Mouse (Mus musculus) layer of hippocampus, postnatal 36 days (tissue): ENCODE data around the gene Spred1. TPM values are rescaled to one million over a fixed set of nuclear protein-coding genes. Genes with fewer than 3 reads are reported as not detected.
A peak's percentile ranks its signal among the peaks of the same experiment; 100 is the strongest.
"Not testable (repeated sequence)": the region's sequence is repeated elsewhere in the genome, so short reads cannot be mapped to it uniquely, and the experiment has no call there.

Source experiments
- DNase-seq, 2 experiments: peaks; one replicate each; pipeline ENCODE4 v3.0.0; 2022
- total RNA-seq, 2 experiments: library from RNA; stranded (reverse); gene quantifications; 2 replicates each; pipeline ENCODE4 v1.2.3; 2021

Spred1 gene
- total RNA-seq, 2 experiments from 2014 or later, result 112 to 114 TPM

DNA sequence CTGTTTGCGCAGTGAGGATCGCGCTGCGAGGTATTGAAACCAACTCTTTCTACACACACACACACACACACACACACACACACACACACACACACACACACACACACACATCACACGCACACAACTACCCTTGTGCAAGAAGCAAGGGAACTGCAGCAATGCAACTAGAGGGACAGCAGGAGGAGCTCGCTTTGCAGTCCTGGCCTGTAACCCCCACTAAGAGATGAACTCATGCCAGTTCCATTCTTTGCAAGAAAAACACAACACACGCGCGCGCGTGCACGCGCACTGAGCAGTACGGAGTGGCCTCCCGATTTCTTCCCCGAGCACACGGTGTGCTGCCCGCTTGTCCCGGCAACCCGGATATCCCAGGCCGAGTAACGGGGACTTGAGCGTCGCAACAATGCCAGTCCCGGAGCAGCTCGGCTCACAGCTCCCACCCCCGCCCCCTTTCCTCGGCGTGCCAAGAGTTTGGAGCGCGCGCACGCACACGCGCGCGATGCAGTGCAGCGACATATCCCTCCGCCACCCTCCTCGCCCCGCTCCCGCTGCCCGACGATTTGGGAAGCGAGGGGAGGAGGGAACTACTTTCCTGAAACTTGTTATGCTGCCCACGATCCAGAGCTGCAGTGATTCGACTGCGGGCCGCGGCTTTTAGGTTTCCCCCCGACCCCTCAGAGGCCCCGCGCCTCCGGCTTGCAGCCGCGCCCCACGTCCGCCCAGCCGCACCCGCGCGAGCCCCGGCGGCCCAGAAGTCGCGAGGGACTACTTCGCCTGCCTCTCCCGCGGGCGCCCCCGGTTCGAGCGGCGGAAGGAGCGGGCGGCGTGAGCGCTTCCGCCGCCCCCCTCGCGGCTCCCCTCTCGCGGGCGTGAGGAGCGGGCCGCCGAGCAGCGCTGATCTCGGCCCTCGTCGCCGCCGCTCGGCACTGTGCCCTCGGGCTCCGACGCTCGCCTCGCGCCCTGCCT is 645 bp upstream of the Spred1 start:
- DNase-seq, result peak; percentile 91

DNA sequence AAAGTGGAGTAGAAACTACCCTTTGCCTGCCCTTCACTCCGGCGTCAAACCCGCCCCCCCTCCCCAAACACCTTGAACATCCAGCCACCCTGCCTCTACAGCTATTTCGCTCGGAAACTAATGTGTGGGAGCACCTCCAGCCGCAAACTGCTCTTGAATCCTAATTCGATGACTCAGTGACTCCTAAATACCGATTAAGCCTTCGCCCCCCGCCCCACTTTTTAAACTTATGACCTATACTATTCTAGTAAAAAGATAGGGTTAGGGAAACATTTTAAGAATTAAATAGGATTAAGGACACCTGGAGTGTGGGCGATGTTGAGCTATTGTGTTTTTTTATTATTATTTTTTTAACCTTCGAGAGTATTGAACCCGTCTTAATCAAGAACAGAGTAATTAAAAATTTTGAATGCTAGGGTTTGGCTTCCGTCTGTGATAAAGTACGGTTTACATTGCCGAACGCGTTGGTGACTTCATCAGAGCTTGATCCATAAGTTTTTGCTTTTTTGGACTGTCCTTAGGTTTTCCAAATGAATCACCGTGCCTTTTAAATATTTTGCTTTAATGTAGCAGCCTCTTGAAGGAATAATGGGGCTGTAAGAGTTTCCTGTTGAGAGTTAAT is 921 bp downstream of the Spred1 start:
- DNase-seq, result no peak

DNA sequence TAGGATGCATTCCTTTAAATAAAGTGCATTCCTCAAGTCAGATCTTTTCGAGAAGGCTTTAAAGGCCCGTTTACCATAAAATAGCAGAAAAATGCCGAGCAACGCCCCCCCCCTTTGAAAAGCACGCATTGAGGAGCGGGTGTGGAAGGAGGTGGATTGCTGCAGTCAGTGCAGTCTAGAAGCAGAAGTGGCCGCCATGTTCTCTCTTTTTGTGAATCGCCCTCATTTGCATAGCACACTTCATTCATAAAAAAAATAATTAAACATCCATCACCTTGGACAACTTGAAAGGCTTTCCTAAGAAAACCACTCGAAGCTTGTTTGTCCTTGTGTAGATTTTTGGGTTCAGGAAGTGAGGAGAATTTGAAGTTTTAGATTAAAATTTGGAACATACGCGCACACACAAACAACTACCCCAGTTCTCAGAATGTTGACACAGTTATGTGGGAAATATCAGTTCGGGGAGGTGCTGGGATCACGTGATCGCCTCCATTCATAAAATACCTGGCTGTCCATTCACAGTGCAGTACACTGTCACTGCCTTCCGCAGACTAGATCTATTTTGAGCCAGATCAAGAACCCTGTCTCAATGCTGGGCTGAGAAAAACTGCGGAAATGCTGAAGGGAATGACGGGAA is 1.6 kb downstream of the Spred1 start:
- peak in 1 of 2 experiments; percentile 24 for DNase-seq

DNA sequence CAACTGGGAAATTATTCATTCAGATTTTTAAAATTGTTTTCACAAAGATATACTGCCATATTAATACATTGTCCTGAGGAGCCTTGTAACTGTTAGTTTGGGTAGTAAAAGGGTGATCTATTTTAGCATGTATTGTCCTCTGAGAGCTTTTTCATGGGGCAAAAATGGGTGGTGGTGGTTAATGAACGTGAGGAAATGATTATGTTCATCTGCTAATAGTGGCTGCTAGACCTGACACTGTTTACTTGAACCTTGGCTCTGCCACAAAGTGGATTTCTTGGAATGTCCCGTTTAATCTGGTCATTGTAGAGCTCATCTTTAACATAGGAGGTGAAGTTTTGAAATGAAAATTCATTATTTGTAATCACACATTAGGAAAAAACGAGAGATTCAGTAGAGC is 2.5 kb downstream of the Spred1 start:
- no peak for DNase-seq

DNA sequence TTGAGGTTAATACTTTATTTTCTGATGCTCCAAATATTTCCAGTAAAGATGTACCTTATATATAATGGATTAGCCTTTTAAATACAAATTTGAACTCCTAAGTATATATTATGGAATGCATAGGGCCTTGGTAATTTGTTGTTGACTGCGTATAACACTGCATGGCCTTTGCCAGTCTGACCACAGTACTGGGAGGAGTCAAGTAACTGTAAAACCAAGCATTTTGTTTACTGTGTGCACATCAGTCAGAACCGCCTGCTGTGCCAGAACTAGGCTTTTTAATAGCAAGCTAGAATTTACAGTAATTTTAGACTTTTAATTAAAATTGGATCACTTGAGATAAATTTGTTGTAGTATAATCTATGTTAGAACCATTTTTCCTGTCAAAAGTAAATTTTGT is 3.7 kb downstream of the Spred1 start:
- no peak for DNase-seq

DNA sequence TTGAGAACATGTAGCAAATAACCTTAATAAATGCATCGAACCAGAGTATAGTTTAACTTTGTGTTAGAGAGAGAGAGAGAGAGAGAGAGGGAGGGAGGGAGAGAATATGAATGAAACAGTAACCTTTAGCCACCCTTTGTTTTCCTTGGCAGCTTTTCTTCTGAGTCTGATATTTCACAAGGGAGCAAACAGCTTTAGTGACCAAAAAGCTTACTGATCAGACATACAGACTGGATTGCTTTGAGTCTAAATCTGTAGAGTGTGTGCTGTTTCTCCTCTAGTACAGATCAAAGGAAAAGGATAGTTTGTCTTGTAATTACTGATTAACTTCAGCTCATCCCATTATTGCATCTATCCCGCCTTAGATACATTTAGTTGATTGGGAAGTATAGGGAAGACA is 8.0 kb downstream of the Spred1 start:
- DNase-seq, result no peak

DNA sequence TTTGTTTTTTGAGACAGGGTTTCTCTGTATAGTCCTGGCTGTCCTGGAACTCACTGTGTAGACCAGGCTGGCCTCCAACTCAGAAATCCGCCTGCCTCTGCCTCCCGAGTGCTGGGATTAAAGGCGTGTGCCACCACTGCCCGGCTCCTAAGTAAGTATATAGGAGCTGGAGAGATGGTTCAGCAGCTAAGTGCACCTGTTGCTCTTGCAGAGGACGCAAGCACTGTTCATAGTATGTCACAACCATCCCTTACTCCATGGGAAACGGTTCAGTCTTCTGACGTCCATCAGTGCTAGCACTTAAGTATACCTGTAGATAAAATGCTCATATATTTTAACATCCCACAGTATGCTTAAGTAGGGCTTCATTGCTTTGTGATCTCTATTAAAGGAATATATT is 9.9 kb downstream of the Spred1 start:
- not testable (repeated sequence) for DNase-seq

DNA sequence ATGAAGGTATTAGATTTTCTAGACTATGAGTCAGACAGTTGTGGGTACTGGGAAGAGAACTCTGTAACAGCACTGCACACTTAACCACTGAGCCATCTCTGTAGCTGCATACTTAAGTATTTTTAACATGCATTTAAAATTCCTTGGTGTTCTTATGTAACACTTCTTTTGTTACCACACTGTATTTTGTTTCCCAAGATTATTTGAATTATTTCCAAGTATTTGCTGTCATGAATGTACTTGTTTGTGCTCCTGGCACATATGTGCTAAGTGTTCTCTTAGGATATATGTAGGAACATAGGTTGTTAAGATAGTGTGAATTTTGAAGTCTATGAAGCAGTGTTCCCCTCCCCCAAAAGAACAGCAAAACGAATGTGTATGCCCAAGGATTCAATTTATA is 10.7 kb downstream of the Spred1 start:
- no peak for DNase-seq

DNA sequence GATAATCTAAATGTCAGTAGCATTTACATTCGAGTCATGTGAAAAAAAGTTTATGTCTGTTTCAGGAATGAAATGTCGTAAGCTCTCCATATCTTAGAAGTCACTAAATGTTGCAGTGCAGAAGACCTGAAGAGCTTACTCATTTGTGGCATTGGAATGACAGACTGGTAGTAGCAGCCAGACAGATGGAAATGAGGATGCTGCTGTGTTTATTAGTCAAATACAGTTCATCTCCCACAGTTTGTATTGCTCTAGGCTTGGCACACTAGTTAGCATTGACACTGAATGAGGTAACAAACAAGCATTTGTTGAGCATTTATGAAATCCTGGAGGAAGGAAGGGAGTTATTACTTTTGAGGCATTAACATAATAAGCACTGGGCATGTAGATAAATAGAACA is 12.4 kb downstream of the Spred1 start:
- no peak for DNase-seq

DNA sequence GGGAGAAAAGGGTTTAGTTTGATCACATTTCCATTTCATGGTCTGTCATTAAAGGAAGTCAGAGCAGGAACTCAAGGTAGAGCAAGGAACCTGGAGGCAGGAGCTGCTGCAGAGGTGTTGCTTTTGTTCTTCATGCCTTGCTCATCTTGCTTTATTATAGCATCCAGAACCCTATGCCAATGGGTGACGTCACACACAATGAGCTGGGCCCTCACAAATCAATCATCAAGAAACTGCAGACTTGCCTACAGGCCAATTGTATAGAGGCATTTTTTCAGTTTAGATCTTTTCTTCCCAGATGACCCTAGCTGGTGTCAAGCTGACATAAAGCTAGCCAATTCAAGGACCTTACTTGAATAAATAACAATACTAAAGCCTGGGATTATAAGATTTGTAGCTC is 16.6 kb downstream of the Spred1 start:
- DNase-seq, result no peak

DNA sequence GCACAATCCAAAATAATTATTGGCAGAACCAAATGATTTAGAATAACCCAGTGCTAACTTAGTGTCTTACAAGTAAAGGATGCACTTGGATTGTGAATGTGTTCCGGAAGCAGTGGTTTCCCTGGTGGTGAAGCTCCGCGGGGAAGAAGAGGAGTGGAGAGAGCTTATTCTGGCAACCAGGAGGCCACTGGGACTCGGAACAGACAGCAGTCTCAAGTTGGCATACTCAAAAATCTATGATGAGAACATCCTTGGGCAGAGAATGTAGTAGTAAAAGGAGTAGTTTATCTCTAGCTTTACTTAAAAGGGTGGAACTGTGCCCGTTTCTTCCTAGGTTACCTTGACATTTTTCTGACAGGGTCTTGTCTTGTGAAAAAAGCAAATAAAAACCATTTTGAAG is 17.8 kb downstream of the Spred1 start:
- no peak for DNase-seq

DNA sequence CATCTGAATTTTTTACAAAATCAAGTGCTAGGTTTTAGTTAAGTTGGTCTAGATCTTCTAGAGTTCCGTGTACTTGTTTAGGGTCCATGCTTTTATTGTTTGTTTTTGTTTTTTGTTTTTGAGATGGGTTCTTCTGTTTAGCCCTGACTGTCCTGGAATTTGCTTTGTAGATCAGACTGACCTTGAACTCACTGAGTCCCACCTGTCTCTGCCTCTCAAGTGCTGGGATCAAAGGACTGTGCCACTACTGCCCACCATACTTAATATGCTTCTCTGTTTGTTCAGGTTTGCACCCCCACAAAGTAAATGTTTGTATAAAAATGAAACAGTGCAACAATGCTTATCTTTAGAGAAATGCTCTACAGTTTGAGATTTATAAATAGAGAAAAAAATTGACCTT is 18.8 kb downstream of the Spred1 start:
- DNase-seq, result no peak

DNA sequence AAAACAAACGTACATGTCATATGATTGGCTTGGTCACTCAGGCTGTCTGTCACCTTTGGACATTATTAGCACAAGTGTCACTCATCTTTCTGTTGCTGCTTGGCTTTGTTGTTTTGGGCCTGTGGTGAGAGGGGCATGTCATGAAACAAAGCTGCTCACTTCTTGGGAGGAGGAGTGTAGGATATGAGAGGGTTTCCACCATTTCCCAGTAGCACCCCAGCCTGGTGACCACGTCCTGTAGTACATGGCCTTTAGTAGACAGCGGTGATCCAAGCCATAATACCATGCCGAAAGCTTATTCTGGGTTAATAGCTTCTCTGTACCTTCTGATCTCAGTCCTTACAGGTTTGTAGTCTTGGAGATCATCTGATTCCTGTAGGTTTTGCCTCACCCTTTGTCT is 21.9 kb downstream of the Spred1 start:
- no peak for DNase-seq

DNA sequence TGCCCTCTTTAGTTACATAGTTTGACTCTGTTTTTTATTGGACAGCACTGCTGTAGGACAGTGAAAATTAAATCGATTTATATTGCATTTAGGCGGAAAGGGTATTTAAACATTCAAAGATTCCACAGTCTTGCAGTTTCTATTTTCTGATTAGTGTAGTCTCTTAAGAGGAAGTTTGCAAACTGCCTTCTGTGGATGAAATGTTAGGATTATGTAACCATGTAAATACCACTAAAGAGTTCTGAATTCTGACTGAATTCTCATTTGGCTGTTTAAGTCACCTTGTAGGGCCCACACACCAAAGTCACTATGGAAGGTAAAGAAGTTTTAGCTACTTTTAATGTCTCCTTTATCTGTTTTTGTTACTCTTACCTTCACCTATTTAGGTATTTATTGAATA is 24.9 kb downstream of the Spred1 start:
- no peak for DNase-seq

DNA sequence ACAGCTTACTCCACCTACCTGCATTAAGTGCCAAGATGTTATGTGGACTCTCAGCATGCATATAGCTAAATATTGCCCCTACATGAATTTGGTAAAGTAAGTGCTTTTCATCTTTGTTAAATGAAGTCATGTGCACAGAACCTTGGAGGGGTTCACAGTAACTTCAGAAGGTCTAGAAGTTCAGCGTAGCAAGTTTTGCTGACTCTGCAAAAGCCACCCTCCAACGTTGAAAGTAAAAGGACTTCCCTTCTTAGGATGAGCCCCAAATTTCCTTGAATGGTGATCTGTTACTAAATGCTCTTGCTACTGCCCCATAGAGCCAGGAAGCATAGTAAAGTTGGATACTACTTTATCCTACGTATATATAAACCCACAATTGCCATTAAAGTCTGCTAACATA is 25.4 kb downstream of the Spred1 start:
- DNase-seq, result no peak

DNA sequence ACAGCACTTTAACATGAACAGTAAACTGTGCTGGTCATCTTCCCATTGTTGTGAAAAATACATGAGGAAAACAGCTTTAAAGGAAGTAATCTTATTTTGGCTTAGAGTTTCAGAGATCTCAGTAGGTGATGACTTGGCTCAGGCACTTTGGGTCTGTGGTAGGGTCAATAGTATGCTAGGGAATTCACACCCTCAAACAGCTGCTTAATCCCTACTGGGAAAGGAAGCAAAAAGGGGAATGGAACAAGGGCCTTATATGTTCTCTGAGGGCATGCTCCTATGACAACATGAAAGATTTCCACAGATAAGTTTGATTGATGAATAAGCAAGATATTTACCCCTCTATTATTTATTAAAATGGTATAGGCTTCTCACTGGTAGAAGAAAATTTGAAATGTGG is 31.0 kb downstream of the Spred1 start:
- DNase-seq, result no peak

DNA sequence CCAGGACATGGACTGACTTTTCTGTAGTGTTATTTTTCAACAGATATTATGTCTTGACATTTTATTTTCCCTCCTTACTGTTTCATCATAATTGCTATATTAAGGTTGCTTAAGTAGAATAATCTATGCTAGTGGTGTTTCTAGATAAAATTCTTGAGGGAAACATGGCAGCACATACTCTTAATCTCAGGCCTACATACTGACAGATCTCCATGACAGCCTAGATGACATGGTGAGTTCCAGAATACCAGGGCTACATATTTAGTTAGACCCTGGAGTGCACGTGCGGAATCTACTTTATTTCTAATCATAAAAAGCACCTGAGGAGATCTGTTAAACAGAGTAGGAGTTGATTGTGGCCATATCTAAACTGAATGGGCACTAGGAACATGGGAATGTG is 47.2 kb downstream of the Spred1 start:
- no peak for DNase-seq

DNA sequence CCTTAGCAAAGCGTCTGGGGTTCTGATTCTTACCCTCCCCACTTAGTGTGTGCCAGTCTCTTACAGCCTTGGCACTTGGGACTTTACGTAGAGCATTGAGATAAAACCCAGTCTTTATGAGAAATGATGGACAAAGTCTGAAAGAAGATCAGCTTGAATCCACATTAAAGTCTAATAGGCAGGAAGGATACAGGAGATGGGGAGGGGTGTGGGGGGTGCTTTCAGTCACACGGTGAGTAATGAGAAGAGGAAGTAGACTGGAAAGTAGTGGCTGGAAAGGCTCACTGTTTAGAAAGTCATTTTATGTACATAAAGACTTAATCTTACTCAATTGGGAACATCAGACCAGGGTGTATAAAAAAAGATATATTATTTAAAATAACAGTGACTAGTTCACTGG is 47.9 kb downstream of the Spred1 start:
- DNase-seq, result no peak

DNA sequence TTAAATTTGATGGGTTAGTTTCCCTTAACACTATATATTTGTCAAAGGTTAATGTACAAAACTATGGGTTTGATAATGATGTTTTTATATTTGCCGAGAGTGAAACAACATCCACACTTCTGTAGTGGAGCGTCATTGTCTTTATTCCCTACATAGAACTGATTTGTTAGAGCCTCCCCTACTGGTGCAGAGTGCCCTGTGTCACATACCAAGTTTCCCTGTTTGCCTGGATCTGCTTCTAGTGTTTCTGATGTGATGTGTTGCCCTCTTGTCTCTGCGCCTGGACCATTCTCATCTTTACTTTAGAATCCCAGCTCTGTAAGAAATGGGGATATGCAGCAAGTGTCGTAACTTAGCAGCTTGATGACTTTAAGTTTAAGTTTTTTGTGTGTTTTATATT is 51.8 kb downstream of the Spred1 start:
- no peak for DNase-seq

DNA sequence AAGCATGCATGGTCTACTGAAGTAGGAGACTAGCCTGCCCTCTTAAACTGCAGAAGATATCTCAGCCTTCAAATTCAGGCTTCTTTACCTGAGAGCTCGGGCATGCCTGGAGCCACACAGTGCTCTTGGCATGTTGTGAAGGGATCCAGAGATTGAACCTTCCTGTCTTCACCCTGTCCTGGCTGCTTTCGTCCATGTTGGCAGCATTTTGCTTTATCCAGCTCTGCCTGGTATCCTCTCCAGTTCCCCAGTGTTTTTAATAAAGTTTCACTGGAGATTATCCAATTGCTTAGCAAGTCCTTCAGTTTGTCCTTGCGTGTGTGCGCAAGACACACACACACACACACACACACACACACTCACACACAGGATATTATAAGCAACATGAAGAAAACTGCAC is 54.9 kb downstream of the Spred1 start:
- DNase-seq, result no peak

DNA sequence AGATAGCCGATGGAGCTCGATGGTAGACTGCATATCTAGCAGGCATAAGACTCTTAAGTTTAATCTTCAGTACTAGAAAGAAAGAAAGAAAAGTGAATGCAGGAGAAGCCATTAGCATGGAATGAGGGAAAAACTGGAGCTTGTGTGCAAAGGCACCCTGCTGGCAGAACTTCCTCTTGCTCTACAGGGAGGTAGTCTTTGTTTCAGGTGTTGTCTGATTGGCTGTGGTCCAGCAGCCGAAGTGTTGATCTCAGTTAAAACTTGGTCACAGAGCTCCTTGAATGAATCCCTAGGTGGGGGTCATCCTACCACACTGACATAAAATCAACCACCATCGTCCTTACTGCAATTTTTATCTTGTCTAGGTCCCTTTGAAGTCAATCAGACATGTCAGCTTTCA is 55.8 kb downstream of the Spred1 start:
- DNase-seq, result no peak

DNA sequence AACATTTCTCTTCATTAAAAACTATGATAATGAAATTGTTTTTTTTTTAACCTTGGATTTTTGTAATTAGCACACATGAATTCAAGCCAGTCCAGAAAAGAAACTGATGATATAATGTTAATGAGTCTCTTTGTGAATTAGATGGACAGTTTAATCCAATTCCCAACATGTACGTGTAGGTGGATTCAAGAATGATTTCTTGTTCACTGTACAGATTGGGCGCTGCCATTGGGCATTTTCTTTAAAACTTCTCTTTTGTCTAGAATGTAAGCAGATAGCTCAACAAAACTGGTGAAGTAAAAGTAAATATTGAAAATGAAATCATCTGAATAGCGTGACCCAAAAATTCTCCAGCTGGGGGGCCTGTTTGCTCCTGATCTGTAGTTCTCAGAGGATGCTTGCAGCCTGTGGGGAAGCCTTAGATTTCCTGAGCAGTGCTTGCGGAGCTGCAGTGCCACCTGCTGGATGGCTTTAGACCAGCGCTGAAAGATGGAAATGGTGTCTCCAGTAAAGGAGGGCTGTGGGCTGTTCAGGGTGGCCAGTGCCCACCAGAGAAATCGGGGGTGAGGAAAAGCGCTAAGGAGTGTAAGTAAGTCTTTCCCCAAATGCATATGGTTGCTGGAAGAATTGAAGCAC is 59.2 kb downstream of the Spred1 start:
- DNase-seq, result peak; percentile 79 to 84

DNA sequence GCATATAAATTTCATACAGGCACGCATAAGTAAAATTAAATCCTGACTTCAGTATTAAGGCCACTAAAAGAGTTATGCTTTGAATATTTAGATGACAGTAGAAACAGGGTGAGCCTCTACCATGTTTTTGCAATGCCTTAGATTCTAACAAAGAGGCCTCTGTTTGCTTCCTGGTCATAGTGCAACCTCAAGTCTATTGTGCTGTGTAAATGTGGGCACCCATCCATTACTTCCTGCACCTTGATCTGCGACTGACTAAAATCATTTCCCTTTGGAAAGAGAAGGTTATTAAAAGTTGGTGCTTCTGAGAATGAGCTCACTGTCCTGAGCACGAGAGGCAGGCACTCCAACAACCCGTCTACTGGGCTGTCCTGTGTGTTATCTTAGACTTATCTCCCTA is 64.4 kb downstream of the Spred1 start:
- no peak for DNase-seq
